Mouse (Mus musculus): ENCODE measurements at regions not wholly inside any gene's neighbourhood (a gene's known extent, or its start where the extent isn't known, plus 50 kb on each side); places are given as distances from the start of the nearest gene placed in this dataset.

DNA sequence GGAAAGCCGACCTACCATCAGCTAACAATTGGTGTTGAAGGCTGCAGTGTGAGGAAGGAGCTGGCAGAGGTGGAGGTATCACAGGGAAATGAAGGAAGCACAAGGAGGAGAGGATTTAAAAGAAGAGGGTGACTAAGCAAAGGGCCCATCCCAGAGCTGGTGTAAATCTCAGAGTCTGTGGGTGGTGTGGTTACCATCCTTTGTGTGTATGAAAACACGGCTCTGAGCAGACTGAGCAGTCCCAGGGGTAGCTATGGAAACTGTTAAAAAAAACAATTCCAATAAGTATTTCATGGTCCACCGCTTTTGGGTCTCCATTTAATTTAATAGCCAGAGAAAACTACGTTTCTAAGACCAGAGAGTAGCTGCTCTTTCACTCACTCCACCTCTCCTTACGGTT is 123.3 kb downstream of the Gm11077 start:
- TF ChIP-seq GATA1 (IDR thresholded peaks at IDR 0.05; ENCODE audit: borderline replicate concordance, low read length) (no peak), FLI1 (IDR thresholded peaks at IDR 0.05; ENCODE audit: low read length) (no peak)
